Mouse (Mus musculus) right cerebral cortex, postnatal 36 days (tissue): ENCODE measurements at regions not wholly inside any gene's neighbourhood (a gene's known extent, or its start where the extent isn't known, plus 50 kb on each side); places are given as distances from the start of the nearest gene placed in this dataset.
A peak's percentile ranks its signal among the peaks of the same experiment; 100 is the strongest.

Source experiments
- DNase-seq, 2 experiments: peaks; one replicate each; pipeline ENCODE4 v3.0.0; 2022; ENCODE audit warnings: low spot score in 2 of 2, mixed read lengths in 1 of 2

DNA sequence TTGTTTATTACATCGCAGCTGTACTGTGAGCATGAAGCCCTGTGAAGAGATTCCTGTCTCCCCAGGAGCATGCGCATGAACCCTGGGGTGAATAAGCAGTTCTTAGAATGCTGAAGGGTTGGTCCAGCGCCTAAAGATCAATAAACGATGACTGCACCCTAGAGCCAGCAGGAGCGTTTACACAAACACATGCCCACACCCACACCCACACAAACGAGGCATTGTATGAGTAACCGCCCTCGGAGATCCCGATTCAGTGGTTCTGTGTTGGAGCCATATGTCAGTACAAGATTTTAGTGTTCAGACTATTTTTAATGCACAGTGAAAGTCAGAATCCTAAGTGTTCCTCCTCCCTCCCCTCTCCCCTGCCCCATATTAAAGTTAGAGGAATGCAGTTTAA lies 57.3 kb downstream of the Edn1 start:
- DNase-seq = no peak

DNA sequence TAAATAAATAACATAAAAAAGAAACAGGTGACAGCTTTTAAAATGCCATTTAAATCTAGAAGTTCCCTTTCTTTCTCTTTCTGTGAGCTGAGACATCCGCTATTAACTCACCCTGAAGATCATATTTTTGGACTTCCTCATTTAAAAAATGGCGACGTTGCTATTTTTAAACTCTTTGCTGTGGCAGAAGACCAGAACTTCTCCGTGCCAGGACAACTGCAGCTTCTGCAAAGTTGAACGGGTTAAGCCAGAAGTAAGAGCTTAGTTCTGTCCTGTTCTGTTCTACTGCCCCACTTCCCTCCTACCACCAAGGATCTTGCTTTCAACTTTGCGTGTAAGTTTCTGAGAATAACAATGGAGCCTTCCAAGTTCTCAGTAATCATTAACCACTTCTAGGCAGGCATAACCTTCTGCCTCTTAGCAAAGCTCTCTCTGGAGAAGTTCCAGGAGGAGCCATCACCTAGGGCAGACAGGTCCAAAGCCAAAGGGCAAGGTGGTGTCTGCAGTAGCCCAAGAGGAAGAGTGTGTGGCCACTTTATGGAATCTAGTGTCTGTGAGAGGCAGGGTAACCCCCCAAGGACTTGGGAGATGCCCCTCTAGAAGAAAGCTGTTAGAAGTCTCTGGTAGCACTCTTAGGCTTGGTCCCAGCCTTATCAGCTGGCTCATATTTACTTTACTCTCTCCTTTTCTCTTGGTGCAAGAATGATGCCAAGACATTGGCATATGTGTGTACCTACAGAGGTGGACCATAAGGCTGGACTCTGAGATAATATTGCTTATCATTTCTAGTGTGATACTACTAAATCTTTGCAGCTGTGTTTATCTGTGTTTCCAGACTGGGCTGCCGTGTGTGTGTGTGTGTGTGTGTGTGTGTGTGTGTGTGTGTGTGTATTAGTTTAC lies 66.6 kb downstream of the Edn1 start:
- no peak for DNase-seq

DNA sequence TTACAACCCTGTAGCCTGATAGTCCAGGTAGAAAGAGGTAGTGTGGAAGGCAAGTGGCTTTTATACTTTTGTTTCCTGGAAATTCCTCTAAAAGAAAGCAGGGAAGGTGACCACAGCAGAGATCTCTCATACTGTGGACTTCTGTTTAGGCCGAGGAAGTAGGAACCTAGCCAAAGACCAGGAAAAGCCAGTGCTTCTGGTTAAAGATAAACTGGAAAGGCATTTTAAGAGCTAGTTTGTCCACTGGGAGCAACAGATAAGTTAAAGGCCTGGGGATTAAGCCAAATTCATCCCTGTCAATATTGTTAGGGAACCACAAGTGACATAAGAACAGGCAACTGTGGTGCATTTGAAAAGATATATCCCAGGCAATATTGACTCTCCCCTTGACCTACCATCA lies 68.5 kb downstream of the Edn1 start:
- DNase-seq = no peak

GRCm38 (mm10) chr13:42372201-42372600 lies 70.9 kb downstream of the Edn1 start:
- no peak for DNase-seq

DNA sequence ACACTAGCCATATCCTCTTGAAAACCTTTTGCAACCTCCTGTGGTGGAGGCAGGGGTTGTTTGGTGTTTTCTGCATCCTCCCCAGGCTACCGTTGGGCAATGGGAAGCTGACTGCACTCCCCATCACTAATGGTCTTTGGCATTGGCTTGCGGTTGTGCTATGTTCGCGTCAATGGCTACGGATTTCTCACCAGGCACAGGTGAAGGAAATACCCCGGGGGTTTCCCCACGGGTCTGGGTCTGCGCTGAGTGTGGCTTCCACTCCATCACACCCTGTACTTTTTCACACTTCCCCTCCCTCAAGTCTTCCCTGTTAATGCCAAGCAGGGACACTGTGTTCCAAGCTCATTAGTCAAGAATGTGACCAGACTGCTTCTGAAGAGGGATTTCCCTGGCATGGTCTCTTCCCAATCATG lies 72.9 kb downstream of the Edn1 start:
- DNase-seq = no peak

- DNase-seq = no peak
Observed at GRCm38 (mm10) chr13:42379675-42380074, 78.4 kb downstream of the Edn1 start.

DNA sequence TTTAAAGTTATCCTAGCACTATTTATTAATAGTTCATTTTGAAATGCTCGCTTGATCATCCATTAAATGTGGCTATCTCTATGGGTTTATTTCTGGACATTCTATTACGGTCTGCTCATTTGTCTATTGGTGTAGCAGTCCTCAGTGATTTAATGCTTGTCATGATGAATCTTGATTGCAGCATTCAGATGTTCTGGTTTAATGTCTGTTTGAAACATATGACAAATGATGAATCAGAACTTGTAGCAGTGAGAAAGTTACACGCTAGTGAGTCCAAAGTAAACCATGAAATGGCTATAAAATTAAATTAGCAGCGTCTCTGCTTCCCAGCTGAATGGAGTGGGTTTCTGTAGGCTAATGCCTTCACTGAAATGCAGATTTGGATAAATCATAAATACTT lies 81.8 kb downstream of the Edn1 start:
- no peak for DNase-seq

GRCm38 (mm10) chr13:42390389-42390788 lies 89.1 kb downstream of the Edn1 start:
- DNase-seq = no peak

- DNase-seq = no peak
Observed at GRCm38 (mm10) chr13:42391330-42392005, 90.2 kb downstream of the Edn1 start.

DNA sequence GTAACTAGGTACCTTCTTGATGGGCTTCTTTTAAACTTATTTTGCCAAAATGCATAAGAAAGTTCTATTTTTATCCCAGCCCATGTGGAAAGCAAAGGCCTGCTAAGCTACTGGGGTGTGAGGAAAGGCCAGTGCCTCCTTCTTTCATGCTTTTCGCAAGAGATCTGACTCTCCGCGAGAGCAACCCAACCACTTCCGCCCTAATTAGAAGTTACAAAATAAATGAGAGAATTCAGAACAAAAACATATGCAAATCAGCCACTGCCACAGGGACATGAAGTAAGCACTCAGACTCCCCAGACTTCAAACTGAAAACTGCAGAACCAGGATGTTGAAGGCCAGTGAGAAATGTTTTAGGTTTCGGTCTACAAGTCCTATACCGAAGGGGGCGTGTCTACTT lies 91.4 kb downstream of the Edn1 start:
- DNase-seq = no peak

DNA sequence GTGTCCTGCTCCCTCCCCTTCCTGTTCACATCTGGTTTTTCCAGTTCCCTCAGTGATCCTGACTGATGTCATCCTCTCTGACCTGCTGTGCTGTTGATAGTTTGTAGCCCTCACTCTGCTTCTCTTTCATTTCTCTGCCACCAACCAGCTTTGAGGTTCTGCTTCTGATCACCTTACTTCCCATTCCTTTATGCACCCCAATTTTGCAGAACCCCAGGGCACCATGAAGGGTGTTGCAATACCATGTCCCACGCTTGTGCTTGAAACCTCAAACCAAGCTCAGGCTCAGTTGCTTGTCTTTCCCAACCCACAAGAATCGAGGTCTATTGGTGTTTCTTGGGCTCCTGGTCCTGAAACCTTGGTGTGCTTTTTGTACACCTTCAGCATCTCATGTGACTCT lies 93.3 kb downstream of the Edn1 start:
- no peak for DNase-seq

DNA sequence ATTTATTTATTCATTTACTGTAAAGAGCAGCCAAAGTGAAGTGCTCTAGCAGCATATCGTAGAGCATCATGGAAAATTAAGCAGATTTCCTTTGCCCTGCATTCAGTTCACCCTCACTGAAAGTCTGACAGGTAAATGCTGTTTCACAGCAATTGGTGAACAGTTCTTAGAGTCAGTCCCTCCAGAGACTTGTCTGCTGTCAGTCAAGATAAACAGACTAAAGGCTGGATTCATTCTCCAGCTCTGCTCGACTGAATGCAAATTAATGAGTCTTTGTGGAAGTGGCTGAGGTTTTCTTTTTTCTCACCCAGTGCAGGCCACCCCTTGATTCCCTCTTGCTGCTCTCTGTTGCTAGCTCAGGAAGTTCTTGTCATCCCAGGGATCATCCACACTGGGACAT lies 100.2 kb downstream of the Edn1 start:
- DNase-seq = no peak

- DNase-seq = peak; percentile 55 to 67
Observed at GRCm38 (mm10) chr13:42403231-42404020, 102.2 kb downstream of the Edn1 start.

DNA sequence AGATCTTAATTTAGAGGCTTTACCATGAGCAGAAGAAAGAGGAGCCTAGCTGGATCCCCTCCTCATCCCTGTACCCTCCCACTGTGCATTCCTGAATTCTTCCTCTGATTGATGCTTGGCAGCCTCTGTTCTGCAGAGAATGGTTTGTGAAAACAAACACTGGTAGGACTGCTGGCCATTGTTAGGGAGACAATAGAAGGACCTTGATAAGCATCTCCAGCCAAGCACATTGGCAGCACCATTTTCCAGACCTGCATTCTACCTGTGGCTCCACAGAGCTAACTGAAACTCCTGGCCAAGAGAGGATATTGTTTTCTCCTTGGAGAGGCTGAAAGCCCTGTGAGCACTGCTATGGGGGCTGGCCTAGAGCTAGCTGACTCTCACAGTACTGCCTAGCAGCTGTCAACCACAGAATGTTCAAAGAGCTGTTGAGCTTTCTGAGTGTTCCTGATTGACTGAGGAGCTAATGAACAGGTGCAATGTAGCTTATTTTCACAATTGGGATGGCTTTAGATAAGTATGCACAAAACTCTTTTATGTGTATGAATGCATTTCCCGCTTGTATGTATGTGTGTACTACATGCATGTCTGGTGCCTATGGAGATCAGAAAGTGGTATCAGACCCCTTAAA lies 111.5 kb downstream of the Edn1 start:
- no peak for DNase-seq

DNA sequence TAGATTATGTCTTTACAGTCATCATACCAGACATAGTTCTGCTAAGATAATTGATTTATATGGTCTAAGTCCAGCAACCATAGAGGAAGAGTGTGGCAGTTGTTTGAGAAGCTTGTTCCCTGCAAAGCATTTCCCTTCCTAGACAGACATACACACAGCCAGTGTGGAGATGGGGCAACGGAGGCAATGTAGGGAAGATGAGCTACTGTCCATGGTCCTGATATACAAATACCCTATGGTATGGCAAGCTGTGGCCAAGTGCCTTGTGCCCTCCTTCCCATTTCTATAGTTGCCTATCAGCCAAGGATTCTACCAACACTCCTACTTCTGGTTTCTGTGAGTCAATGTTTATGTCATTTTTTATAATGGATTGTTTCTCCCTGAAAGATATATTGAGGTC lies 145.6 kb downstream of the Edn1 start:
- no peak for DNase-seq

- DNase-seq = no peak
Observed at GRCm38 (mm10) chr13:42453665-42454064, 152.4 kb downstream of the Edn1 start.

- no peak for DNase-seq
Observed at GRCm38 (mm10) chr13:42459892-42460291, 158.6 kb downstream of the Edn1 start.

GRCm38 (mm10) chr13:42478825-42479224 lies 177.5 kb downstream of the Edn1 start:
- no peak for DNase-seq

DNA sequence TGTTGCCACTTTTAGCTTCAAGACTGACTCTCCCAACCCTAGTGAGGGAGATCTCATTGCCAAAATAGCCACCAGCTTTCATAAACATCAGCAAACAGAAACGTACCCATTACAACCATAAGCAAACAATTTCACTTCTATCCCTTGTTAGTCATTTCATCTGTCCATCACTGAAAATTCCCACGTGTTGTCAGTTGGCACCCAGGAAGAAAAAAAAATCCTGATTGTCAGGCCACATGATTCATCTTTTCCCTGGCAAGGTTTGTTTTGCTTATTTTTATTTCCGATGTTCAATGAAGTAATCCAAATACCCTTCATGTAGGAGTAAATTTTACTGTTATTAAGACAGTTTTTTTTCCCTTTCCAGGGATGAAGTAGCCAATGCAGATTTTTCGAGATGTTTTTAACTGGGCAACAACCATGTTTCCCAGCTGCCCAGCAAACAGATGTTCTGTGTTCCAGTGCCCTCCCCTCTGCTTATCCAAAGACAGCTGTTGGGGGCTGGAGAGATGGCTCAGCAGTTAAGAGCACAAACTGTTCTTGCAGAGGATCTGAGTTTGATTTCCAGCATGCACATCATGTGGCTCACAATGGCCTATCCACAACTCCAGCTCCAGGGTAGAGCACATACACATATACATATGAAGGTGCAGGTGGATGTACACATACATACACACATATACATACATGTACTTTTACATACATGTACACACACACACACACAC lies 189.3 kb upstream of the Phactr1 start:
- DNase-seq = no peak

DNA sequence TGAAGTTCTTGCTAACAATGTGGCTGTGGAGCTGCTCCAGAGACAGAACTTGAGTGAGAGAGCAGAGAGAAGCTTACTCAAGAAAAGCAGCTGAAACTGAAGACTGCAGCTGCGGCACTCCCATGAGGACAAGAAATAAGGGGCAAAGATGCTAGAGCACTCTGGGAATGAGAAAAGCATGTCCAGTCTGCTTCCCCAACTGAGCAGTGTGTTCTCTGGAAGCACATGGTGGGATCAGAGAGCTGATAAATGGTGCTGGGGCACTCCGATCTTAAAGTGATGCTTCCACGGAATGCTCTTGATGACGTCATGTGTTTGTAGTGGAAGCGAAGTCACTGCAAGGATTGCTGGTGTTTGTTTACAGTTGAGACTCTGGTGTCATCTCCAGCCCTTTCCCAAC lies 186.1 kb upstream of the Phactr1 start:
- no peak for DNase-seq

- DNase-seq = no peak
Observed at GRCm38 (mm10) chr13:42498351-42498750, 182.1 kb upstream of the Phactr1 start.
